Mouse (Mus musculus) small intestine, adult 2 months (tissue): ENCODE measurements around the gene Psmb4.

Source experiments
- CTCF ChIP-seq: fragments of 200-500 bp; IDR thresholded peaks from 2 replicates; pipeline ENCODE4 v1.5.1; 2012; ENCODE audit warnings: low read depth, mild to moderate bottlenecking, control low read depth, inconsistent platforms, low read length, moderate library complexity, mixed read lengths; ENCODE audit not compliant: insufficient replicate concordance, insufficient read length; ENCODE audit errors: extremely low read depth
- POLR2A ChIP-seq: fragments of 200-500 bp; IDR thresholded peaks from 2 replicates; pipeline ENCODE4 v1.6.1; 2012; ENCODE audit warnings: low read depth, mild to moderate bottlenecking, control low read depth, inconsistent platforms, low read length, moderate library complexity

GRCm38 (mm10) chr3:94913801-94914200 lies 27.0 kb upstream of the Psmb4 start:
- TF ChIP-seq CTCF (no peak), POLR2A (no peak)
